Mouse (Mus musculus) naive thymus-derived CD4-positive, alpha-beta T cell, adult 2 months (primary cell): ENCODE results near the gene Scrt2.
"Not testable (repeated sequence)": the region's sequence is repeated elsewhere in the genome, so short reads cannot be mapped to it uniquely, and the experiment has no call there.

Source experiments
- DNase-seq: peaks from one replicate; pipeline ENCODE4 v3.0.0-alpha.2; 2011; ENCODE audit warnings: low read depth

The Scrt2 gene

GRCm38 (mm10) chr2:152080685-152081541 is at the start of gene Scrt2:
Gene Scrt2, plus strand, starts transcription at chr2:152081529.
- DNase-seq: no peak

GRCm38 (mm10) chr2:152040101-152040500 is 41.2 kb upstream of the Scrt2 start:
- DNase-seq: no peak

- DNase-seq: no peak
These were observed 34.0 kb upstream of the Scrt2 start for GRCm38 (mm10) chr2:152047116-152048002.

GRCm38 (mm10) chr2:152048003-152048980 is 33.0 kb upstream of the Scrt2 start:
- DNase-seq: no peak

- DNase-seq: no peak
These were observed 32.3 kb upstream of the Scrt2 start for GRCm38 (mm10) chr2:152048981-152049441.

- no peak for DNase-seq
These were observed 31.6 kb upstream of the Scrt2 start for GRCm38 (mm10) chr2:152049611-152050270.

- DNase-seq: no peak
These were observed 31.0 kb upstream of the Scrt2 start for GRCm38 (mm10) chr2:152050316-152050715.

GRCm38 (mm10) chr2:152051985-152052384 is 29.3 kb upstream of the Scrt2 start:
- no peak for DNase-seq

GRCm38 (mm10) chr2:152055406-152055805 is 25.9 kb upstream of the Scrt2 start:
- DNase-seq: no peak

- DNase-seq: no peak
These were observed 24.7 kb upstream of the Scrt2 start for GRCm38 (mm10) chr2:152056368-152057251.

- DNase-seq: no peak
These were observed 24.1 kb upstream of the Scrt2 start for GRCm38 (mm10) chr2:152057252-152057563.

GRCm38 (mm10) chr2:152062817-152063216 is 18.5 kb upstream of the Scrt2 start:
- DNase-seq: not testable (repeated sequence)

- no peak for DNase-seq
These were observed 12.5 kb upstream of the Scrt2 start for GRCm38 (mm10) chr2:152068660-152069433.

- no peak for DNase-seq
These were observed 11.9 kb upstream of the Scrt2 start for GRCm38 (mm10) chr2:152069434-152069786.

- no peak for DNase-seq
These were observed 11.4 kb upstream of the Scrt2 start for GRCm38 (mm10) chr2:152069941-152070340.

- no peak for DNase-seq
These were observed 6.8 kb upstream of the Scrt2 start for GRCm38 (mm10) chr2:152074521-152074920.

GRCm38 (mm10) chr2:152075294-152075889 is 5.9 kb upstream of the Scrt2 start:
- no peak for DNase-seq

GRCm38 (mm10) chr2:152077337-152077736 is 4.0 kb upstream of the Scrt2 start:
- no peak for DNase-seq
